In the genomic region with DNA sequence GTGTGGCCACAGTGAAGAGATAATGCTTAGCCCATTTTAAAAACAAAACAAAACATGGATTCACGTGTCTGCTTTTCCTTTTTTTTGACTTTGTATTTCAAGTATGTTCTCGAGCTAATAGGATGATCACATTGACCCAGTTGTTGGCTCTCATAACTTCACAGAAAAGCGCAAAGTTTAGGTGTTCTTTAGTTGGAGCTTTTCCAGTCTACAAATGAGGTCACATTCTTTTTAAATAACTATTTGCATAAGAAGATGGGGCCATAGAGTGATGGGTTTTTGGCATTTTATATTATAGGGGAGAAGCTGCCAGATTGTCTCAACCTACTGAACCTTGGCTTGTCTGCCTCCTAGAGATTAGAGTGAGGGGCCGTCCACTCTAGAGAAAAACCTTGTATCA, we compare ENCODE assay signal across 10 mouse cellular contexts. TPM values are rescaled to one million over a fixed set of nuclear protein-coding genes. Genes with fewer than 3 reads are reported as not detected.
DNase-seq lines count a peak whose midpoint lies in the region; ATAC-seq and TF ChIP-seq lines count a peak whose summit lies in the region.
"Had no signal": no experiment of that assay in that cellular context is flagged by ENCODE, and none has a peak within 500 bp of the region (broad histone marks: within the 10 kb centered on the region; RNA-seq: fewer than 3 reads in every experiment).

No protein-coding gene starts in this region.

- H3K27ac ChIP-seq in heart, embryonic 12.5 days (ENCODE audit: poor library complexity, severe bottlenecking) = no peak overlapping the region
- H3K27ac ChIP-seq in midbrain, embryonic 10.5 days (replicated peaks) = no peak overlapping the region
- H3K27ac ChIP-seq in midbrain, postnatal 0 days (ENCODE audit: low read depth, low read length) = no peak overlapping the region
- H3K27ac ChIP-seq in intestine, embryonic 14.5 days (ENCODE audit: low read depth) = no peak overlapping the region

- H3K9me3 ChIP-seq in heart, embryonic 12.5 days (replicated peaks) = peaks cover 3% of the 10 kb centered on the region
- H3K9me3 ChIP-seq in midbrain, embryonic 10.5 days (replicated peaks) = peaks cover 9% of the 10 kb centered on the region
- no peaks in the 10 kb centered on the region for H3K9me3 ChIP-seq in midbrain, postnatal 0 days (ENCODE audit: low read length)
- H3K9me3 ChIP-seq in intestine, embryonic 14.5 days (ENCODE audit: control insufficient read depth, low read length) = peaks cover 3% of the 10 kb centered on the region; the same call in 1 of the 2 replicates

- no peak for TF ChIP-seq POLR2A in myocyte (IDR thresholded peaks at IDR 0.05; ENCODE audit: insufficient read length, low read depth)

- no peak overlapping the region for H3K9ac ChIP-seq in heart, embryonic 12.5 days
- no peak overlapping the region for H3K9ac ChIP-seq in midbrain, postnatal 0 days (replicated peaks; ENCODE audit: low read length, poor library complexity, severe bottlenecking)
- H3K9ac ChIP-seq in intestine, embryonic 14.5 days (ENCODE audit: low read length) = no peak overlapping the region

- peak overlapping the region; percentile 42 for H3K4me2 ChIP-seq in heart, embryonic 12.5 days
- H3K4me2 ChIP-seq in midbrain, postnatal 0 days (ENCODE audit: low read depth, low read length, poor library complexity, severe bottlenecking) = no peak overlapping the region
- H3K4me2 ChIP-seq in intestine, embryonic 14.5 days (ENCODE audit: low read length) = peak overlapping the region; percentile 52
- H3K4me2 ChIP-seq in myocyte (ENCODE audit: low read depth) = peak overlapping the region; percentile 75

- intact Hi-C loops in gastrocnemius, postnatal 36 days (cut with DNase I) = no loop called here

- H3K27me3 ChIP-seq in heart, embryonic 12.5 days (replicated peaks) = no peaks in the 10 kb centered on the region
- no peaks in the 10 kb centered on the region for H3K27me3 ChIP-seq in midbrain, embryonic 10.5 days (ENCODE audit: low read depth, poor library complexity, severe bottlenecking)
- no peaks in the 10 kb centered on the region for H3K27me3 ChIP-seq in midbrain, postnatal 0 days (ENCODE audit: insufficient read depth, low read length)
- no peaks in the 10 kb centered on the region for H3K27me3 ChIP-seq in intestine, embryonic 14.5 days (replicated peaks; ENCODE audit: control insufficient read depth, insufficient read depth, low read length)
- H3K27me3 ChIP-seq in myocyte (ENCODE audit: control insufficient read depth, insufficient read depth, insufficient read length) = no peaks in the 10 kb centered on the region

- TF ChIP-seq CTCF in midbrain, postnatal 0 days (IDR thresholded peaks at IDR 0.05) = no peak

- peaks cover 12% of the 10 kb centered on the region for H3K4me1 ChIP-seq in heart, embryonic 12.5 days (replicated peaks)
- peaks cover 26% of the 10 kb centered on the region for H3K4me1 ChIP-seq in midbrain, embryonic 10.5 days
- no peaks in the 10 kb centered on the region; the same call in 1 of the 2 replicates for H3K4me1 ChIP-seq in midbrain, postnatal 0 days (ENCODE audit: insufficient read depth, low read length)
- H3K4me1 ChIP-seq in intestine, embryonic 14.5 days (replicated peaks; ENCODE audit: control insufficient read depth, insufficient read depth, low read length) = peaks cover 9% of the 10 kb centered on the region; the same call in 1 of the 2 replicates

- ATAC-seq in heart, embryonic 12.5 days (ENCODE audit: insufficient number of reproducible peaks, low FRiP score) = no peak
- no peak for ATAC-seq in midbrain, postnatal 0 days (ENCODE audit: low FRiP score)
- no peak for ATAC-seq in intestine, embryonic 14.5 days (replicated peaks; ENCODE audit: low FRiP score, low TSS enrichment, low read depth)

- no peak for DNase-seq in heart, adult 18-20 months
- no peak for DNase-seq in midbrain, embryonic 10.5 days (ENCODE audit: low spot score)
- DNase-seq in midbrain, postnatal 0 days (ENCODE audit: low spot score) = no peak
- no peak for DNase-seq in intestine, embryonic 14.5 days (ENCODE audit: low spot score)
- DNase-seq in gastrocnemius, postnatal 36 days = no peak
- DNase-seq in right cerebral cortex, postnatal 10 days (ENCODE audit: low spot score in 2 of 2) = no peak
- DNase-seq: cerebellum, adult 11 months; kidney, adult 8-10 months had no signal

- 0 out of 2 replicates have a peak overlapping the region, but pooled peaks have one; percentile 86 for H3K4me3 ChIP-seq in heart, embryonic 12.5 days
- H3K4me3 ChIP-seq in midbrain, embryonic 10.5 days = peak overlapping the region; percentile 73
- no peak overlapping the region for H3K4me3 ChIP-seq in midbrain, postnatal 0 days (ENCODE audit: low read depth, low read length)
- no peak overlapping the region for H3K4me3 ChIP-seq in intestine, embryonic 14.5 days (ENCODE audit: low read depth, low read length)
- H3K4me3 ChIP-seq in myocyte = peak overlapping the region; percentile 66

- WGBS in heart, embryonic 12.5 days = 67% methylated on average over 4 of the region's 4 CpGs
- 80% methylated on average over 4 of the region's 4 CpGs for WGBS in midbrain, embryonic 10.5 days
- 85% methylated on average over 4 of the region's 4 CpGs for WGBS in midbrain, postnatal 0 days
- 80% methylated on average over 4 of the region's 4 CpGs for WGBS in intestine, embryonic 14.5 days

- H3ac ChIP-seq in myocyte (ENCODE audit: control insufficient read depth, insufficient read length) = no peak overlapping the region

- H3K36me3 ChIP-seq in heart, embryonic 12.5 days = peaks cover 47% of the 10 kb centered on the region
- H3K36me3 ChIP-seq in midbrain, embryonic 10.5 days = peaks cover 52% of the 10 kb centered on the region
- H3K36me3 ChIP-seq in midbrain, postnatal 0 days (ENCODE audit: insufficient read depth, low read length) = 0 out of 2 replicates have a peak, but pooled peaks cover 3% of the 10 kb centered on the region
- peaks cover 45% of the 10 kb centered on the region for H3K36me3 ChIP-seq in intestine, embryonic 14.5 days (ENCODE audit: control insufficient read depth, insufficient read depth, low read length)
- H3K36me3 ChIP-seq in myocyte (ENCODE audit: control insufficient read depth, insufficient read depth) = peaks cover 23% of the 10 kb centered on the region

- H3K79me2 ChIP-seq in myocyte (ENCODE audit: control insufficient read depth, insufficient read depth) = peaks cover 53% of the 10 kb centered on the region

TF ChIP-seq in myocyte, 11 proteins besides CTCF, POLR2A, EP300 and RAD21:
- TF ChIP-seq TCF3 (IDR thresholded peaks at IDR 0.05; ENCODE audit: insufficient read length, low read depth) = no peak
- TF ChIP-seq E2F4 (IDR thresholded peaks at IDR 0.05; ENCODE audit: insufficient read depth) = no peak
TF ChIP-seq in myocyte: peak in this region for 0.

RNA-seq across cellular contexts. Expression of a gene that starts 2.3 kb away (rescaled TPM):
- 137 and 143 TPM in 2 replicates for polyA plus RNA-seq in heart, embryonic 12.5 days (2016; fragmentation: Nextera tagmentation; extraction: Ambion mirVana)
- 10 to 100 TPM; 31.9 to 32.5 TPM for total RNA-seq in heart, adult 18-20 months (2021)
- 223 and 273 TPM in 2 replicates for polyA plus RNA-seq in midbrain, embryonic 10.5 days (2016; fragmentation: Nextera tagmentation; extraction: Ambion mirVana)
- 24.7 and 48.9 TPM in 2 replicates for total RNA-seq in midbrain, postnatal 0 days (2014; rRNA removed)
- 85.6 and 88.2 TPM in 2 replicates for polyA plus RNA-seq in midbrain, postnatal 0 days (2015; fragmentation: Nextera tagmentation; extraction: Ambion mirVana)
- polyA plus RNA-seq in intestine, embryonic 14.5 days (2014; fragmentation: Nextera tagmentation; extraction: Ambion mirVana) = 157 and 162 TPM in 2 replicates
- 57.1 TPM for polyA plus RNA-seq in myocyte (2012; fragmentation: generic; extraction: Trizol)
- total RNA-seq in gastrocnemius, postnatal 36 days (2021) = 1 to 10 TPM; 7.2 to 9.1 TPM

Comparison
In these comparisons a context has a peak if more than half of its experiments do, and no peak if none do; other contexts are left out.
1. H3K4me3 ChIP-seq: peak in heart, embryonic 12.5 days (single experiment), midbrain, embryonic 10.5 days (single experiment) and myocyte (single experiment); none in midbrain, postnatal 0 days (single experiment) and intestine, embryonic 14.5 days (single experiment).